Mouse (Mus musculus): ENCODE data around the gene Grik1. TPM values are rescaled to one million over a fixed set of nuclear protein-coding genes. Genes with fewer than 3 reads are reported as not detected.

The Grik1 gene
- not detected for total RNA-seq (2023)

DNA sequence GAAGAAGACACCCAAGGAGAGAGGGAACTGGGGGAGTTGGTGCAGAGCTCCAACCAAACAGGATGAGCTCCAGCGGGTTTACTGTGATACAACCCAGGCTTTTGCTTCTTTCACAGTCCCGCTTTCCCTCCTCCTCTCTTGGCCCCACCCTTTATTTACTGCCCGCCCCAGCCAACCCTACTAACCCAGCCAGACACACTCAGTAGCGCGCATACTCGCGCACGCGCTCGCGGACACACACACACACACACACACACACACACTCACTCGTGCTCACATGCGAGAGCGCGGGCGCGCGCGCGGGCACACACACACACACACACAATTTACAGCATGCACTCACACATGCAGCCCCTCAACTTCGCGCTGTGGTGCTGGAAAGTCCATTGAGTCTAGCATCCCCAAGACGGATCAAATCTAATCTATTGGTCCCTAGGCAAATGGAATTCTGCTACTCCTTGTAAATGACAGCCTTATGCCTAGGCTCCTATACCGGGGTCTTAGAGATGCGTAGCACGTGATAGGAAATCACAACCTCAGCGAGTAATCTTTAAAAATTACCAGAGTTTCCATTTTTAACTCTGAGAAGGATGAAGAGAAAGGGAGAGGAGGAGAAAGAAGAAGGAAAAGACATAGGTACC lies at the start of gene Grik1:
Grik1 (minus strand) TSS at position 134 of the 641 bp plus-strand sequence.

Other genes starting within 250 kb of the Grik1 start
- not detected for gene Cldn17, start 216.7 kb upstream of the Grik1 start, total RNA-seq (2023)